ENCODE assay signal across 8 mouse cellular contexts in the genomic region with DNA sequence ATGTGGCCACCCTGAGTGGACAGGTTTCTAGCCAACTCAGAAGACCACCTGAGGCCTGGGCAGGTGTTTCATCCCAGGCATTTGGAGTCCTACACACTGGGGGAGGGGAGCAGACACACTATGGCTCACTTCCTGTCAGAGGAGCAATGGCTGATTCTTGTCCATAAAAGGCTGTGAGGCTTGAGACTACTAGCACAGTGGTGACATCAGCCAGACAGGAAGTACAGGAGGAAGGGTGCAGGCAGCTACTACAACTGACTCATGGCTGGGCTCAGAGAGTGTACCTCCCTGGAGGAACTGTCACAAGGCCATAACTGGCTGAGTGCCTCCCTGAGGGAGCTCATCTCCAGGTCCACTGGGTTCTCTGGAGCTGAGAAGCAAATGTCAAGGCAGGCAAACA. TPM values are rescaled to one million over a fixed set of nuclear protein-coding genes. Genes with fewer than 3 reads are reported as not detected.
A peak's percentile ranks its signal among the peaks of the same experiment; 100 is the strongest.
DNase-seq lines count a peak whose midpoint lies in the region; ATAC-seq lines count a peak whose summit lies in the region.

No protein-coding gene starts in this region.

- no peak overlapping the region for H3K9ac ChIP-seq in forebrain, embryonic 14.5 days (ENCODE audit: low read length)
- H3K9ac ChIP-seq in heart, embryonic 11.5 days (ENCODE audit: low read depth, low read length): peak overlapping the region; percentile 12; the same call in 1 of the 2 replicates
- no peak overlapping the region for H3K9ac ChIP-seq in kidney, embryonic 15.5 days

- H3K4me1 ChIP-seq in forebrain, embryonic 10.5 days: peaks cover 62% of the 10 kb centered on the region
- no peaks in the 10 kb centered on the region for H3K4me1 ChIP-seq in forebrain, embryonic 14.5 days (ENCODE audit: control insufficient read depth, insufficient read depth, low read length)
- peaks cover 88% of the 10 kb centered on the region for H3K4me1 ChIP-seq in heart, embryonic 11.5 days (ENCODE audit: control insufficient read depth, insufficient read depth, low read length)
- H3K4me1 ChIP-seq in kidney, embryonic 15.5 days: peaks cover 74% of the 10 kb centered on the region

- H3K27me3 ChIP-seq in forebrain, embryonic 10.5 days (ENCODE audit: poor library complexity, severe bottlenecking): no peaks in the 10 kb centered on the region
- no peaks in the 10 kb centered on the region for H3K27me3 ChIP-seq in forebrain, embryonic 14.5 days (replicated peaks; ENCODE audit: control insufficient read depth, insufficient read depth, low read length)
- no peaks in the 10 kb centered on the region for H3K27me3 ChIP-seq in heart, embryonic 11.5 days (ENCODE audit: control insufficient read depth, insufficient read depth, low read length)
- H3K27me3 ChIP-seq in kidney, embryonic 15.5 days: no peaks in the 10 kb centered on the region

- H3K4me3 ChIP-seq in forebrain, embryonic 10.5 days: no peak overlapping the region
- no peak overlapping the region for H3K4me3 ChIP-seq in forebrain, embryonic 14.5 days (ENCODE audit: low read depth, low read length)
- H3K4me3 ChIP-seq in heart, embryonic 11.5 days (ENCODE audit: low read depth, low read length): no peak overlapping the region
- no peak overlapping the region for H3K4me3 ChIP-seq in kidney, embryonic 15.5 days (replicated peaks)

- no peak for DNase-seq in forebrain, embryonic 10.5 days (ENCODE audit: extremely low spot score, low spot score)
- no peak for DNase-seq in forebrain, embryonic 14.5 days (ENCODE audit: low spot score)
- peak; percentile 69 to 80 for DNase-seq in B cell, adult 2 months
- DNase-seq in adrenal gland, postnatal 10 days: peak; percentile 84
- peak; percentile 86 for DNase-seq in lung, postnatal 10 days
- DNase-seq in thymus, adult 18-20 months: peak; percentile 59 to 85

- H3K27ac ChIP-seq in forebrain, embryonic 10.5 days: peak overlapping the region; percentile 86
- no peak overlapping the region for H3K27ac ChIP-seq in forebrain, embryonic 14.5 days (ENCODE audit: low read depth, low read length)
- peak overlapping the region; percentile 99 for H3K27ac ChIP-seq in heart, embryonic 11.5 days (ENCODE audit: low read depth, low read length)
- H3K27ac ChIP-seq in kidney, embryonic 15.5 days: peak overlapping the region; percentile 98

- ATAC-seq in forebrain, embryonic 14.5 days: no peak
- peak; percentile 54; the same call in 1 of the 2 replicates for ATAC-seq in heart, embryonic 11.5 days (replicated peaks; ENCODE audit: insufficient number of reproducible peaks, low FRiP score, low TSS enrichment)
- ATAC-seq in kidney, embryonic 15.5 days (replicated peaks; ENCODE audit: low FRiP score): peak; percentile 37; the same call in 1 of the 2 replicates

- H3K4me2 ChIP-seq in forebrain, embryonic 14.5 days (ENCODE audit: low read length): no peak overlapping the region
- no peak overlapping the region; the same call in 1 of the 2 replicates for H3K4me2 ChIP-seq in heart, embryonic 11.5 days
- no peak overlapping the region for H3K4me2 ChIP-seq in kidney, embryonic 15.5 days

- no peaks in the 10 kb centered on the region for H3K9me3 ChIP-seq in forebrain, embryonic 10.5 days
- no peaks in the 10 kb centered on the region for H3K9me3 ChIP-seq in forebrain, embryonic 14.5 days (replicated peaks; ENCODE audit: control insufficient read depth, low read length)
- H3K9me3 ChIP-seq in heart, embryonic 11.5 days (replicated peaks; ENCODE audit: control insufficient read depth, low read length): no peaks in the 10 kb centered on the region
- H3K9me3 ChIP-seq in kidney, embryonic 15.5 days (replicated peaks): no peaks in the 10 kb centered on the region

- H3K36me3 ChIP-seq in forebrain, embryonic 10.5 days (replicated peaks): peaks cover 77% of the 10 kb centered on the region
- H3K36me3 ChIP-seq in forebrain, embryonic 14.5 days (ENCODE audit: control insufficient read depth, insufficient read depth, low read length): peaks cover 17% of the 10 kb centered on the region
- H3K36me3 ChIP-seq in heart, embryonic 11.5 days (ENCODE audit: control insufficient read depth, insufficient read depth, low read length): peaks cover 12% of the 10 kb centered on the region; the same call in 1 of the 2 replicates
- H3K36me3 ChIP-seq in kidney, embryonic 15.5 days: peaks cover 69% of the 10 kb centered on the region

RNA-seq across cellular contexts. Expression of a gene that starts 41.5 kb away (rescaled TPM):
- polyA plus RNA-seq in forebrain, embryonic 10.5 days (2016; fragmentation: Nextera tagmentation; extraction: Ambion mirVana): 35.6 and 36.8 TPM in 2 replicates
- 10.8 and 14.6 TPM in 2 replicates for polyA plus RNA-seq in forebrain, embryonic 14.5 days (2014; fragmentation: Nextera tagmentation; extraction: Ambion mirVana)
- 100 to 1,000 TPM; 222 to 260 TPM for total RNA-seq in adrenal gland, postnatal 10 days (2021)
- polyA plus RNA-seq in heart, embryonic 11.5 days (2014; fragmentation: Nextera tagmentation; extraction: Ambion mirVana): 30.4 and 31.8 TPM in 2 replicates
- 56.2 and 60.2 TPM in 2 replicates for polyA plus RNA-seq in kidney, embryonic 15.5 days (2015; fragmentation: Nextera tagmentation; extraction: Ambion mirVana)

RNA-seq across cellular contexts. Expression of a gene that starts 43.7 kb away (rescaled TPM):
- 0.07 and 0.24 TPM in 2 replicates for polyA plus RNA-seq in forebrain, embryonic 10.5 days (2016; fragmentation: Nextera tagmentation; extraction: Ambion mirVana)
- polyA plus RNA-seq in forebrain, embryonic 14.5 days (2014; fragmentation: Nextera tagmentation; extraction: Ambion mirVana): 0.06 TPM in 1 of 2 replicates, not detected in the other
- under 1 TPM; 0.39 to 0.88 TPM for total RNA-seq in adrenal gland, postnatal 10 days (2021)
- polyA plus RNA-seq in heart, embryonic 11.5 days (2014; fragmentation: Nextera tagmentation; extraction: Ambion mirVana): 0.67 and 0.89 TPM in 2 replicates
- 0.26 and 0.45 TPM in 2 replicates for polyA plus RNA-seq in kidney, embryonic 15.5 days (2015; fragmentation: Nextera tagmentation; extraction: Ambion mirVana)

Comparison
In these comparisons a context has a peak if more than half of its experiments do, and no peak if none do; other contexts are left out.
1. DNase-seq: peak in B cell, adult 2 months (2 of 2), adrenal gland, postnatal 10 days (single experiment), lung, postnatal 10 days (single experiment) and thymus, adult 18-20 months (2 of 2); none in forebrain, embryonic 10.5 days (single experiment) and forebrain, embryonic 14.5 days (single experiment).